Mouse (Mus musculus) stomach, embryonic 14.5 days (tissue): Measurements from ENCODE around the gene Usp29. TPM values are rescaled to one million over a fixed set of nuclear protein-coding genes. Genes with fewer than 3 reads are reported as not detected.

Experiments used
- ATAC-seq: fragments of 200-750 bp; cut with Nextera tagmentation; 2 replicates; pipeline ENCODE4 v1.8.0; 2017; ENCODE audit warnings: low read depth, moderate TSS enrichment; ENCODE audit not compliant: insufficient number of reproducible peaks, insufficient read depth, low FRiP score
- H3K27ac ChIP-seq: fragments of 300-500 bp; sonication (generic); 2 replicates; pipeline ENCODE4 v1.5.1; 2014; ENCODE audit warnings: mild to moderate bottlenecking, low read length, moderate library complexity, mixed read lengths
- H3K27me3 ChIP-seq: fragments of 300-500 bp; sonication (generic); 2 replicates; pipeline ENCODE4 v1.6.1; 2014; ENCODE audit warnings: low read length, control low read depth, mixed read lengths; ENCODE audit not compliant: control insufficient read depth, insufficient read depth
- H3K36me3 ChIP-seq: fragments of 300-500 bp; sonication (generic); 2 replicates; pipeline ENCODE4 v1.6.1; 2014; ENCODE audit warnings: mild to moderate bottlenecking, control low read depth, low read length, moderate library complexity, mixed read lengths; ENCODE audit not compliant: control insufficient read depth, insufficient read depth
- H3K4me1 ChIP-seq: fragments of 300-500 bp; sonication (generic); 2 replicates; pipeline ENCODE4 v1.6.1; 2014; ENCODE audit warnings: low read length, control low read depth, mixed read lengths; ENCODE audit not compliant: control insufficient read depth, insufficient read depth
- H3K4me2 ChIP-seq: fragments of 300-500 bp; sonication (generic); replicated peaks from 2 replicates; pipeline ENCODE4 v1.6.1; 2014; ENCODE audit warnings: low read depth, low read length, control low read depth
- H3K4me3 ChIP-seq: fragments of 300-500 bp; sonication (generic); 2 replicates; pipeline ENCODE4 v1.5.1; 2014; ENCODE audit warnings: low read depth, low read length, control low read depth
- H3K9ac ChIP-seq: fragments of 300-500 bp; sonication (generic); replicated peaks from 2 replicates; pipeline ENCODE4 v1.6.1; 2014; ENCODE audit warnings: low read depth, mild to moderate bottlenecking, control low read depth, low read length, moderate library complexity, mixed read lengths
- H3K9me3 ChIP-seq: fragments of 300-500 bp; sonication (generic); 2 replicates; pipeline ENCODE4 v1.6.1; 2016; ENCODE audit warnings: low read depth, low read length, control low read depth; ENCODE audit not compliant: control insufficient read depth
- WGBS: fragments of 180-500 bp; shearing (Covaris S2); extraction: QIAGEN DNeasy Blood & Tissue Kit; methylation state at CpG from one replicate; pipeline ENCODE4 v1.1.7; 2014; 5-methylcytosine and 5-hydroxymethylcytosine counted together
- polyA plus RNA-seq: library from polyadenylated mRNA; unstranded; fragments of >200 nt; fragmentation: Nextera tagmentation; extraction: Ambion mirVana; gene quantifications from 2 replicates; pipeline ENCODE4 v1.2.1, GENCODE M21; 2014

Usp29 gene
- polyA plus RNA-seq, 1 experiment from 2014 or later = 9.1 TPM

- Histone ChIP-seq H3K9me3 (peaks cover 35% of the 10 kb centered on the region), H3K9ac (no peak overlapping the region), H3K4me1 (no peaks in the 10 kb centered on the region), H3K36me3 (peaks cover 25% of the 10 kb centered on the region; the same call in 1 of the 2 replicates), H3K27me3 (no peaks in the 10 kb centered on the region), H3K4me2 (peak overlapping the region; percentile 28), H3K27ac (peak overlapping the region; percentile 35), H3K4me3 (peak overlapping the region; percentile 62)
- 51% methylated on average over 19 of the region's 19 CpGs for WGBS
- ATAC-seq = peak; percentile 43
These were observed 2.8 kb upstream of the Usp29 start for GRCm38 (mm10) chr7:6727351-6728121.

GRCm38 (mm10) chr7:6728263-6728931 lies 2.0 kb upstream of the Usp29 start:
- Histone ChIP-seq H3K4me1 (no peaks in the 10 kb centered on the region), H3K27me3 (no peaks in the 10 kb centered on the region), H3K9me3 (peaks cover 35% of the 10 kb centered on the region), H3K27ac (peak overlapping the region; percentile 92), H3K9ac (peak overlapping the region; percentile 36; the same call in 1 of the 2 replicates), H3K4me3 (peak overlapping the region; percentile 62), H3K4me2 (peak overlapping the region; percentile 33), H3K36me3 (peaks cover 21% of the 10 kb centered on the region; the same call in 1 of the 2 replicates)
- WGBS = 56% methylated on average over 19 of the region's 19 CpGs
- peak; percentile 79 for ATAC-seq

GRCm38 (mm10) chr7:6729061-6729817 lies 1.1 kb upstream of the Usp29 start:
- H3K9me3 ChIP-seq = peaks cover 35% of the 10 kb centered on the region
- no peaks in the 10 kb centered on the region for H3K27me3 ChIP-seq
- peak overlapping the region; percentile 92 for H3K27ac ChIP-seq
- peaks cover 15% of the 10 kb centered on the region; the same call in 1 of the 2 replicates for H3K36me3 ChIP-seq
- H3K9ac ChIP-seq = peak overlapping the region; percentile 60
- peak overlapping the region; percentile 41 for H3K4me2 ChIP-seq
- H3K4me1 ChIP-seq = no peaks in the 10 kb centered on the region
- H3K4me3 ChIP-seq = peak overlapping the region; percentile 62
- peak; percentile 70 for ATAC-seq
- 46% methylated on average over 37 of the region's 37 CpGs for WGBS

GRCm38 (mm10) chr7:6730801-6731200 lies 423 bp downstream of the Usp29 start:
- H3K9me3 ChIP-seq = peaks cover 35% of the 10 kb centered on the region
- H3K27ac ChIP-seq = peak overlapping the region; percentile 24; the same call in 1 of the 2 replicates
- 0 out of 2 replicates have a peak overlapping the region, but pooled peaks have one; percentile 26 for H3K9ac ChIP-seq
- H3K36me3 ChIP-seq = peaks cover 3% of the 10 kb centered on the region; the same call in 1 of the 2 replicates
- peak overlapping the region; percentile 62 for H3K4me3 ChIP-seq
- H3K4me1 ChIP-seq = no peaks in the 10 kb centered on the region
- peak overlapping the region; percentile 41 for H3K4me2 ChIP-seq
- H3K27me3 ChIP-seq = no peaks in the 10 kb centered on the region
- no peak for ATAC-seq
- 48% methylated on average over 15 of the region's 15 CpGs for WGBS

GRCm38 (mm10) chr7:6731373-6731772 lies 995 bp downstream of the Usp29 start:
- Histone ChIP-seq H3K4me1 (no peaks in the 10 kb centered on the region), H3K36me3 (no peaks in the 10 kb centered on the region), H3K4me3 (peak overlapping the region; percentile 62), H3K9me3 (peaks cover 35% of the 10 kb centered on the region), H3K27ac (no peak overlapping the region), H3K4me2 (peak overlapping the region; percentile 41), H3K9ac (peak overlapping the region; percentile 26; the same call in 1 of the 2 replicates), H3K27me3 (no peaks in the 10 kb centered on the region)
- ATAC-seq = no peak
- 36% methylated on average over 3 of the region's 3 CpGs for WGBS

GRCm38 (mm10) chr7:6731930-6732329 lies 1.6 kb downstream of the Usp29 start:
- H3K4me1 ChIP-seq = no peaks in the 10 kb centered on the region
- H3K9me3 ChIP-seq = peaks cover 35% of the 10 kb centered on the region
- ATAC-seq = no peak
- no peaks in the 10 kb centered on the region for H3K27me3 ChIP-seq
- H3K4me2 ChIP-seq = peak overlapping the region; percentile 41
- no peaks in the 10 kb centered on the region for H3K36me3 ChIP-seq
- WGBS = 35% methylated on average over 4 of the region's 4 CpGs
- peak overlapping the region; percentile 24; the same call in 1 of the 2 replicates for H3K27ac ChIP-seq
- H3K4me3 ChIP-seq = peak overlapping the region; percentile 62
- H3K9ac ChIP-seq = peak overlapping the region; percentile 26; the same call in 1 of the 2 replicates

GRCm38 (mm10) chr7:6736060-6736459 lies 5.7 kb downstream of the Usp29 start:
- Histone ChIP-seq H3K36me3 (no peaks in the 10 kb centered on the region), H3K4me3 (no peak overlapping the region), H3K9ac (no peak overlapping the region), H3K4me2 (no peak overlapping the region), H3K4me1 (no peaks in the 10 kb centered on the region), H3K27ac (no peak overlapping the region), H3K9me3 (0 out of 2 replicates have a peak, but pooled peaks cover 3% of the 10 kb centered on the region), H3K27me3 (no peaks in the 10 kb centered on the region)
- WGBS = 70% methylated on average over 1 of the region's 1 CpGs
- ATAC-seq = no peak
